Mouse (Mus musculus) heart, embryonic 11.5 days (tissue): ENCODE results near the gene Siah2. TPM values are rescaled to one million over a fixed set of nuclear protein-coding genes. Genes with fewer than 3 reads are reported as not detected.
A peak's percentile ranks its signal among the peaks of the same experiment; 100 is the strongest.

Experiments
- ATAC-seq: fragments of 200-750 bp; cut with Nextera tagmentation; replicated peaks from 2 replicates; pipeline ENCODE4 v1.8.0; 2017; ENCODE audit warnings: moderate library complexity; ENCODE audit not compliant: insufficient number of reproducible peaks, low FRiP score, low TSS enrichment
- H3K27ac ChIP-seq: fragments of 300-500 bp; sonication (generic); 2 replicates; pipeline ENCODE4 v1.5.1; 2014; ENCODE audit warnings: mild to moderate bottlenecking, low read depth, low read length
- H3K27me3 ChIP-seq: fragments of 300-500 bp; sonication (generic); 2 replicates; pipeline ENCODE4 v1.6.1; 2014; ENCODE audit warnings: mild to moderate bottlenecking, low read length, mixed read lengths; ENCODE audit not compliant: control insufficient read depth, insufficient read depth
- H3K36me3 ChIP-seq: fragments of 300-500 bp; sonication (generic); 2 replicates; pipeline ENCODE4 v1.6.1; 2014; ENCODE audit warnings: mild to moderate bottlenecking, low read length, moderate library complexity, mixed read lengths; ENCODE audit not compliant: control insufficient read depth, insufficient read depth
- H3K4me1 ChIP-seq: fragments of 300-500 bp; sonication (generic); 2 replicates; pipeline ENCODE4 v1.6.1; 2014; ENCODE audit warnings: low read length; ENCODE audit not compliant: control insufficient read depth, insufficient read depth
- H3K4me2 ChIP-seq: fragments of 300-500 bp; sonication (generic); 2 replicates; pipeline ENCODE4 v1.6.1; 2014; ENCODE audit warnings: mild to moderate bottlenecking, moderate library complexity
- H3K4me3 ChIP-seq: fragments of 300-500 bp; sonication (generic); 2 replicates; pipeline ENCODE4 v1.5.1; 2014; ENCODE audit warnings: low read depth, low read length
- H3K9ac ChIP-seq: fragments of 300-500 bp; sonication (generic); 2 replicates; pipeline ENCODE4 v1.6.1; 2014; ENCODE audit warnings: mild to moderate bottlenecking, low read depth, low read length, moderate library complexity
- H3K9me3 ChIP-seq: fragments of 300-500 bp; sonication (generic); replicated peaks from 2 replicates; pipeline ENCODE4 v1.6.1; 2016; ENCODE audit warnings: low read length; ENCODE audit not compliant: control insufficient read depth
- WGBS: fragments of 180-500 bp; shearing (Covaris S2); extraction: QIAGEN DNeasy Blood & Tissue Kit; methylation state at CpG from one replicate; pipeline ENCODE4 v1.1.7; 2014; ENCODE audit not compliant: insufficient replicate concordance; 5-methylcytosine and 5-hydroxymethylcytosine counted together
- polyA plus RNA-seq: library from polyadenylated mRNA; unstranded; fragments of >200 nt; fragmentation: Nextera tagmentation; extraction: Ambion mirVana; gene quantifications from 2 replicates; pipeline ENCODE4 v1.2.1, GENCODE M21; 2014

The Siah2 gene
- polyA plus RNA-seq, 1 experiment from 2014 or later: 5.4 TPM

- H3K27me3 ChIP-seq: no peaks in the 10 kb centered on the region
- no peak for ATAC-seq
- 87% methylated on average over 7 of the region's 7 CpGs for WGBS
Observed at GRCm38 (mm10) chr3:58663970-58664369, 28.2 kb downstream of the Siah2 start.

GRCm38 (mm10) chr3:58660636-58661035 lies 31.6 kb downstream of the Siah2 start:
- no peak for ATAC-seq
- no peak overlapping the region for H3K4me2 ChIP-seq
- 82% methylated on average over 4 of the region's 4 CpGs for WGBS
- H3K27ac ChIP-seq: no peak overlapping the region
- no peaks in the 10 kb centered on the region for H3K4me1 ChIP-seq
- no peak overlapping the region for H3K9ac ChIP-seq
- H3K9me3 ChIP-seq: no peaks in the 10 kb centered on the region
- H3K27me3 ChIP-seq: no peaks in the 10 kb centered on the region
- no peaks in the 10 kb centered on the region for H3K36me3 ChIP-seq
- H3K4me3 ChIP-seq: no peak overlapping the region

More at GRCm38 (mm10) chr3:58663970-58664369, 28.2 kb downstream of the Siah2 start:
- H3K36me3 ChIP-seq: no peaks in the 10 kb centered on the region
- no peaks in the 10 kb centered on the region for H3K4me1 ChIP-seq
- H3K9ac ChIP-seq: no peak overlapping the region
- no peak overlapping the region for H3K4me2 ChIP-seq
- H3K4me3 ChIP-seq: no peak overlapping the region
- no peaks in the 10 kb centered on the region for H3K9me3 ChIP-seq
- H3K27ac ChIP-seq: no peak overlapping the region

- Histone ChIP-seq H3K4me3 (no peak overlapping the region), H3K4me1 (no peaks in the 10 kb centered on the region), H3K36me3 (no peaks in the 10 kb centered on the region), H3K9me3 (no peaks in the 10 kb centered on the region), H3K4me2 (no peak overlapping the region), H3K27me3 (no peaks in the 10 kb centered on the region), H3K9ac (no peak overlapping the region), H3K27ac (no peak overlapping the region)
- WGBS: 18% methylated on average over 2 of the region's 2 CpGs
- no peak for ATAC-seq
Observed at GRCm38 (mm10) chr3:58657356-58657755, 34.8 kb downstream of the Siah2 start.

GRCm38 (mm10) chr3:58655362-58656130 lies 36.7 kb downstream of the Siah2 start:
- ATAC-seq: no peak
- WGBS: 51% methylated on average over 17 of the region's 17 CpGs
- Histone ChIP-seq H3K27me3 (no peaks in the 10 kb centered on the region), H3K9me3 (no peaks in the 10 kb centered on the region), H3K36me3 (no peaks in the 10 kb centered on the region), H3K9ac (no peak overlapping the region), H3K4me1 (no peaks in the 10 kb centered on the region), H3K27ac (no peak overlapping the region), H3K4me2 (peak overlapping the region; percentile 45), H3K4me3 (no peak overlapping the region)

- no peak overlapping the region for H3K27ac ChIP-seq
- H3K27me3 ChIP-seq: no peaks in the 10 kb centered on the region
- no peak overlapping the region for H3K4me3 ChIP-seq
- 47% methylated on average over 5 of the region's 5 CpGs for WGBS
- H3K9ac ChIP-seq: no peak overlapping the region
- no peak overlapping the region for H3K4me2 ChIP-seq
- no peaks in the 10 kb centered on the region for H3K36me3 ChIP-seq
- ATAC-seq: no peak
- H3K4me1 ChIP-seq: no peaks in the 10 kb centered on the region
- H3K9me3 ChIP-seq: no peaks in the 10 kb centered on the region
Observed at GRCm38 (mm10) chr3:58653907-58654306, 38.3 kb downstream of the Siah2 start.

- H3K4me1 ChIP-seq: no peaks in the 10 kb centered on the region
- no peak overlapping the region for H3K27ac ChIP-seq
- H3K27me3 ChIP-seq: no peaks in the 10 kb centered on the region
- H3K4me2 ChIP-seq: no peak overlapping the region
- ATAC-seq: no peak
- no peak overlapping the region for H3K9ac ChIP-seq
- no peaks in the 10 kb centered on the region for H3K36me3 ChIP-seq
- H3K9me3 ChIP-seq: no peaks in the 10 kb centered on the region
- H3K4me3 ChIP-seq: no peak overlapping the region
- WGBS: 26% methylated on average over 4 of the region's 4 CpGs
Observed at GRCm38 (mm10) chr3:58650328-58650727, 41.9 kb downstream of the Siah2 start.

- H3K9ac ChIP-seq: no peak overlapping the region
- no peak overlapping the region for H3K27ac ChIP-seq
- H3K4me2 ChIP-seq: no peak overlapping the region
- no peak overlapping the region for H3K4me3 ChIP-seq
- no peak for ATAC-seq
- H3K27me3 ChIP-seq: no peaks in the 10 kb centered on the region
- H3K9me3 ChIP-seq: no peaks in the 10 kb centered on the region
- WGBS: 77% methylated on average over 2 of the region's 2 CpGs
- no peaks in the 10 kb centered on the region for H3K36me3 ChIP-seq
- no peaks in the 10 kb centered on the region for H3K4me1 ChIP-seq
Observed at GRCm38 (mm10) chr3:58647179-58647578, 45.0 kb downstream of the Siah2 start.

GRCm38 (mm10) chr3:58646180-58646579 lies 46.0 kb downstream of the Siah2 start:
- no peak overlapping the region for H3K9ac ChIP-seq

More at GRCm38 (mm10) chr3:58646180-58646579, 46.0 kb downstream of the Siah2 start:
- no peaks in the 10 kb centered on the region for H3K9me3 ChIP-seq
- no peak overlapping the region for H3K4me2 ChIP-seq
- 66% methylated on average over 4 of the region's 4 CpGs for WGBS
- no peaks in the 10 kb centered on the region for H3K36me3 ChIP-seq
- no peaks in the 10 kb centered on the region for H3K4me1 ChIP-seq
- no peak overlapping the region for H3K4me3 ChIP-seq
- H3K27me3 ChIP-seq: no peaks in the 10 kb centered on the region
- no peak for ATAC-seq
- H3K27ac ChIP-seq: no peak overlapping the region
